Mouse (Mus musculus): ENCODE results near the gene Rxra.
A peak's percentile ranks its signal among the peaks of the same experiment; 100 is the strongest.

Rxra gene

GRCm38 (mm10) chr2:27764256-27764936 lies 88.2 kb downstream of the Rxra start:
- no peak for DNase-seq (ENCODE audit: low spot score in 2 of 2)

- peak; percentile 57 to 69 for DNase-seq (ENCODE audit: low spot score in 2 of 2)
Measured at GRCm38 (mm10) chr2:27764937-27765319, 88.7 kb downstream of the Rxra start.

DNA sequence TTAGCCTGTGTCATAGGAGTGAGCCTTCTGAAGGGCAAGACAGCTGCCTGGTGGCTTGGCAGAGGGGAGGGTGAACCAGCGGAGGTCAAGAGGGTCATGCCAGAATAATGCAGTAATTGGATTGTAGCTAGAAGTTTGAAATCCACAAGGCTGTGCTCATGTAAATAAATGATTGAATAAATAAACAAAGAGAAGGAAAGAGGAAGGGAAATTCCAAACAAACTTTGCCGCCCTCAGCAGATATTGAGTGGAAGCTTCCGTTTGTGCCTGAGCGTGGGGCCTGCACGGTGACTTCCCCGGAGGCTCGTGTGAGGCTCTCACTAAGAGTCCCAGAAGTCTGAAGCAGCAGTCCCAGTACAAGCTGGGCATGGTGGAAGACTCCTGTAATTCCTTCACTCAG lies 91.5 kb downstream of the Rxra start:
- no peak for DNase-seq (ENCODE audit: low spot score in 2 of 2)

DNA sequence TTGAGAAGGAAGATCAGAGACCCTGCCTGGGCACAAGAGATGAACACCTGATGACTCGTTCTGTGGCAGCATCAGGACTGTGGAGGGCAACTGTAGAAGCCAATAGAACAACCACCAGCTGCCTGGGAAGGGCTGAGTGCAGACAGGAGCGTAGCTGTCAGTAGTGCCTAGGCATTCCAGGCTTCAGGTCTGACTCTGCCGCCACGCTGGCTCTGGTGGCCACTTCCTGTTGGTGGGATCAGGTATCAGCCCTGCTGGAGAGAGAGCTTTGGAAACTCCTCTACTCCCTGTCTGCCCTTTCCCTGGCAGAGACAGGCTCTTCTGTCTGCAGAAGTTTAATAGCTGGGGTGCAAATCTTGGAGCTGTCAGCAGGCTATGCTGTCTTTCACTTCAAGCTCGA lies 93.5 kb downstream of the Rxra start:
- no peak for DNase-seq (ENCODE audit: low spot score in 2 of 2)

DNA sequence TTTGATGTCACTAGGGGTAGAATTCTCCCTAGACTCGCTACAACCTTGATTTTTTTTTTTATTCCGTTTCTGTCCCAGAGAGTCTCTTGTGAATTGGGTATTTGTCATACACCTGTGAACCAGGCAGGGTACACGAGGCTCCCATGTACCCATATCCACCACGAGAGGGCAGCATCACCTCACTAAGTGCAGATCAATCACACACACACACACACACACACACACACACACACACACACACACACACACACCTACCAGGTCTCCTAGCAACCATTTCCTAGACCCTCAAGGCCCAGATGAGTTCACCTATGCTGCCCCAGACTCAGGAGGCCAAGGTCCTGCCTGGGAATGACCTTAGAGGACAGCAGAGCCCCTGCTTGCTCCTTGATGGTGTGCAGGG lies 94.0 kb downstream of the Rxra start:
- DNase-seq (ENCODE audit: low spot score in 2 of 2): no peak

DNA sequence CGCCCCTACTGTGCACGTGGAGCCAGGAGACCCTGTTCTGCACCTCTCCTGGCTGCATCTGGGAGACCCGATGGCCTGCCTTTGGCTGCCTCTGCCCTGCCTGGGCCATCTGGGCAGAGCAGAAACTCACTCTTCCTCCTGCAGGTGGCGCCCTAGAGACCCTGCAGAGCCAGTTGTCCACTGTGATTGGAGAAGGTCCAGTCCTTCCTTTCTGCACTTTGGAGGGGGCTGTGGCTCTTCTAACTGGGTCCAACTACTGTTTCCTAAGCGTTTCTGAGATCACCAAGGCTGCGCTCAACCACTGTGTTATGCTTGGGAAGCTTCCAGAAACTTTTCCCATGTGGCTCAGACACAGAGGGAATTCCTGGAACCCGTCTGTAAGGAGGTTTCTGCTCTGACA lies 95.7 kb downstream of the Rxra start:
- DNase-seq (ENCODE audit: low spot score in 2 of 2): peak; percentile 34 to 36

DNA sequence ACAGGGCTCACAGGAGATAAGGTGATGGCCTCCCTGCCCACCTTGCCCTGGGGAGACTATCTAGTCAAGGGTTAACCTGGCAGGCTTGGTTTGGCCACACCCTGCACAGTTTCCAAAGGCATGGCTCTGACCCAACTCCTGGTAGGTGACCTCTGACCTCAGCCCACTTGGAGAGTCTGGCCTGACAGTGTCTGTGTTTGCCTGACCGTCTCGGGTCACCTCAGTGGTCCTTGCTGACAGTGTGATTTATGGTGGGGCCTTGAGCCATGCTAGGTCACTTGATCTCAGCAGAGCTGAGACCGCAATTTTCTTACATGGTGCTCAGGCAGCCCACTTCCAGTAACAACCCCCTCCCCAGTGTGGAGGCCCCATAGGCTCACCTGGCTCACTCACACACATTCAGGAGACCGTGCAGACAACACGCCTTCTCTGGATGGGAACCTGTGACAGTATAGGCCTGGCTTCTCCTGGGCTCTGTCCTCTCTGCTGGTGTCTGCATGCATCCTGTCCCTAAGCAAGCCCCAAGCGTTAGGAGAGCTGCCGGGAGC lies 96.7 kb downstream of the Rxra start:
- DNase-seq (ENCODE audit: low spot score in 2 of 2): no peak

- no peak for DNase-seq (ENCODE audit: low spot score in 2 of 2)
Measured at GRCm38 (mm10) chr2:27773980-27774730, 97.9 kb downstream of the Rxra start.

GRCm38 (mm10) chr2:27775006-27775405 lies 98.8 kb downstream of the Rxra start:
- DNase-seq (ENCODE audit: low spot score in 2 of 2): no peak

DNA sequence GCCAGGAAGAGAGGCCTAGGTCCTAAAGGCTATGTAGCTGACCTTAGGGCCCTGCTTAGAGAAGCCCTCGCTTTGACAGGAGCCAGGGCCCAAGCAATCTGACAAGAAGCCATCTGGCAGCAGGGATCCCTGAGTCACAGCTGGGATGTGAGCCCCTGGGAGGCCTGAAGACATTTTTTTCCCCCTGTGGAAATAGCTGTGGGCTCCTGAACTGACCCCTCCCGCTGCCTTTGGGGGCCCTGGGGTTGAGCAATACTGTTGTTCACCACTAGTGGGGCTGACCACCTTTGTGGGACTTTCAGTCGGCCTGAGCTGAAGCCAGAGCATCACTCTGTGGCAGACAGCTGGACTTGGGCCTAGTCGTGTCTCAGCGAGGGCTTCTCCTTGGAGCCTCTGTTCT lies 99.4 kb downstream of the Rxra start:
- DNase-seq (ENCODE audit: low spot score in 2 of 2): no peak

DNA sequence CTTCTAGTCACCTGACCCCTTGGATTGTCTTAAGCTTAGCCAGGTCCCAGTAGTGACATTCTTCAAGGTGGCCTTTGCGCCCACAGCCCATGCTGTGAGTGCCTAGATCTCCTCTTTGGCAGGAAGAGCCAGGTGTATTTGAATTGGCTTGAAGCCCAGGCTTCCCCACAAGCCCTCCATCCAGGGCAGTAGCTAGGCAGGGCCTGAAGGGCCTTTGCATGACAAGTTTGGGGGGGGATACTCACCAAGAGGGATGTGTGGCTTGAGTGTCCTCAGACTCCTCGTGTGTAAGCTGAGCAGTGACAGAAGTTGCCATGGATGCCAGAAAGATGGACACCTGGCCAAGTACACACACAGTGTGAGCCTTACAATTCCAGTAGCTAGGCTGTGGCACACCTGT lies 101.5 kb downstream of the Rxra start:
- DNase-seq (ENCODE audit: low spot score in 2 of 2): no peak

DNA sequence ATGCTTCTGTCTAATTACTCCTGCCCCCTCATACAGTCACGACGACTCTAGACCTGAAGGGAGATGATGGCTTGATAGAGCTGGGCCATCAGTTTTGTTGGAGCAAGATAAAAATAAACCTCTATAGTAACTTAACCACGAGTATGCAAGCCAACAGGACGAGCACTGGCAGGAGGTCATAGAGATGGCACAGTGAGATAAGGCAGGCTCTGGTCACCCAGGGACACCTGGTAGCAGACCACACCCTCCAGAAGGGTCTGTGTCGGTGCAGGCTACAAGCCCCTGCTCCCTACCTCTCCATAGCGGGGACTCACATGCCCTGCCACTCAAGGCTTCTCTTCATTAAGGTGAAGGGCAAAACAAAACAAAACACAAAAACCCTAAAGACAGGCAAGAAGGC lies 102.0 kb downstream of the Rxra start:
- DNase-seq (ENCODE audit: low spot score in 2 of 2): no peak

- no peak for DNase-seq (ENCODE audit: low spot score in 2 of 2)
Measured at GRCm38 (mm10) chr2:27779291-27779866, 103.1 kb downstream of the Rxra start.

- DNase-seq (ENCODE audit: low spot score in 2 of 2): no peak
Measured at GRCm38 (mm10) chr2:27780162-27780561, 103.9 kb downstream of the Rxra start.

DNA sequence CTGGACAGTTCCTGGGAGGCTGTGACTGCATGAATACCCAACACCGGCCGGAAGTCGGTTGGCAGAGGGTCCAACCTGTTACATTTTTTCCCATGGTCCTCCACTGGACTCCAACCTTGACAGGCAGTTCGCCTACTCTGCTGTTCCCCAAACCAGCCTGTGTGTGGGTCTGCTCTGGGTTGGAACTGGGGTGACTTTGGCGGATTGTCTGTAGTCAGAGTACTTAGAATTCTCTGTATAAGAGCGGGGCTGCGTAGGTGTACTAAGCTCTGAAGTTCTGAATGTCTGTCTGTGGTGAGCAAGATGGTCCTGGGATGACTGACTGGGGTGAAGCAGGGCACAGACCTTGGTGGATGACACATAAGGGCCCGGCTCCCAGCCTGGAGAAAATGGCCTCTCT lies 109.1 kb downstream of the Rxra start:
- no peak for DNase-seq (ENCODE audit: low spot score in 2 of 2)

GRCm38 (mm10) chr2:27785973-27786417 lies 109.8 kb downstream of the Rxra start:
- no peak for DNase-seq (ENCODE audit: low spot score in 2 of 2)

DNA sequence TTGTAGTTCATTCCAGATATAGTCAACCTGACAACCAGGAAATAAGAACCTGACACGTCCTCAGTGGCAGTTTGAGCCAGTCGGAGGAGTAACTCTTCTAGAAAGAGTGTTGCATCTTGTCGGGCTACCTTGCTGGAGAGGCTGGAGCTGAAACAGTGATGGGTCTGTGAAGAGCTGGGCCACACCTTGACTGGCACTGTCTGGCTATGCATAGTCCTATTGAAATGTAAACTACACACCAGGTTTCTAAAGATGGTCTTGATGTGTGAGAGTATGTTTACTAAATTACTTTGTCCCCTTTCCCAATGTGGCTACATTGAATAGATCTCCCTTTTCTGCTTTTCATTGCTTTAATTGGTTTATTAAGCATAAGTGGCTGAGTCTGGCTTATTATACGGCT lies 115.3 kb downstream of the Rxra start:
- no peak for DNase-seq (ENCODE audit: low spot score in 2 of 2)

DNA sequence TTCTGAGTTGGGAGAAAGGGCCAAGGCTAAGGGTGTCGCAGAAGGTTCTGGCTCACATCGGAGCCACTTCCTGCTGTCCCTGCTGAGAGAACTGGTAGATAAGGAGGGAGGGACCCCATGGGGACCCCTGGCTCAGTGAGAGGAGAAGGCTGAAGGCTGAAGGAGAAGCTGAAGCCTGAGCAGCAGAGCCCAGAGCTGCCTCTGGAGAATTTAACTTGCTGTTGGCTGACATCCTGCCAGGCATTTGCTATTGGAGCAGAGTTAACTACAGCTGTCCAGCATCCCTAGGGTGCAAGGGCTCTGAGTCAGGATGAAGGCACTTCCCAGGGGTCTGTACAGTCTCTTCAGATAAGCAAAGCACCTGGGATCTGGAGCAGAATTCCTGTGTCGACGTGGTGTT lies 122.8 kb downstream of the Rxra start:
- DNase-seq (ENCODE audit: low spot score in 2 of 2): no peak

DNA sequence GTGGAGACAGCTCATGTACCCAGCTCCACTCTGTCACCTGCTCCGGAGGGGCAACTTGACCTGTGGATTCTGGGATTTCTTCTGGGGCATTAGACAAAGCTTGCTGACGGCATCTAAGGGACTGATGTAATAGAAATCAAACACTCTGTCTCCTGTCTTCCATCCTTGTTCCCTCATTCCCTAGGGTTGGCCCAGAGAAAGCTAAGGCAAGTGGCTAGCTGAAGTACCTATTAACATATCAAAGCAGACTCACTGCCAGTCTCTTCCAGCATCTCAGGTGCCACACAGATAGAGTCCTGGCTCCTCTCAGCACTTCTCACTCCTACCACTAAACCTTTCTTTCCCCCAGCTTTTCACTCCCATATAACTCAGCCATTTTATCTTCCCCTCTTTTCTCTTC lies 124.8 kb downstream of the Rxra start:
- DNase-seq (ENCODE audit: low spot score in 2 of 2): no peak

DNA sequence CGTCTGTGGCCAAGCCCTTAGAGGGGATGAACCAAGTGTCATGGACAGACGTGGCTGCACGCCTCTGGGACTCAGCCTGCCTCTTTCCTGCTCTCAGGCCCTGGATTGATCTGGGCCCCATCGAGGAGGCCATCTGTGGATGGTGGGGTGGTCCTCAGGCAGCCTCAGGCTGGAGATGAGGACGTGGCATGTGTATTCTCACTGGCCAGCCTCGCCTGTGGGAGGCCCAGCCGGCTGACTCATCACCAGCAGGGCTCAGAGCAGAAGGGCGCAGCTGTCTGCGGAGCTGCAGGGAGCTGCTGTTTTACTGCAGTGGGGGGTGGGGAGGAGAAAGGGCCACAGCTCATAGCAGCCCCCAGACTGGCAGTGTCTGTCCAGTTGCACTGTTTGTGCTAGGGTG lies 126.3 kb downstream of the Rxra start:
- DNase-seq (ENCODE audit: low spot score in 2 of 2): no peak

- DNase-seq (ENCODE audit: low spot score in 2 of 2): no peak
Measured at GRCm38 (mm10) chr2:27806691-27807090, 130.5 kb downstream of the Rxra start.

- no peak for DNase-seq (ENCODE audit: low spot score in 2 of 2)
Measured at GRCm38 (mm10) chr2:27807684-27808083, 131.4 kb downstream of the Rxra start.

DNA sequence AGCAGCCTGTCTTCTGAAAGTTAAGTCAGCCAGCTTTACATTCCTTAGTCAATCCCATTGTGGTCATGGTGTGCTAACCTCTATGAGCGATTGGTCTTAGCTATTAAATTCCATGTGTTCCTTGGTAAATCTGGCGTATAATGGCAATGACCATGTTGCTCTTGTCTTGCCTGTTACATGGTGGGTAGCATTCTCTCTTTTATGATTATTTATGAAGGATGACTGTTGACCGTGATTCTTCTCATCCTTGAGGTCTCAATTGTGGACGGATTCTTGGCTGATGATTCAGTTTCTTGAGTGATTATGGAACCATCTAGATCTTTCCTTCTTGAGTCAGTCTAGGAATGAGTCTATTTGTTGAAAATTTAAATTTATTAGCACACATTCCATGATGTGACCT lies 133.7 kb downstream of the Rxra start:
- DNase-seq (ENCODE audit: low spot score in 2 of 2): no peak
